Mouse (Mus musculus): ENCODE results near the gene Madcam1. TPM values are rescaled to one million over a fixed set of nuclear protein-coding genes. Genes with fewer than 3 reads are reported as not detected.
A peak's percentile ranks its signal among the peaks of the same experiment; 100 is the strongest.

Madcam1 gene
- total RNA-seq (2012; rRNA removed) (62.4 and 110 TPM in 2 replicates), total RNA-seq (2014; rRNA removed) (55.4 and 61.9 TPM in 2 replicates), polyA plus RNA-seq (2012; ENCODE audit: insufficient read length, low read depth) (167 and 171 TPM in 2 replicates)

DNA sequence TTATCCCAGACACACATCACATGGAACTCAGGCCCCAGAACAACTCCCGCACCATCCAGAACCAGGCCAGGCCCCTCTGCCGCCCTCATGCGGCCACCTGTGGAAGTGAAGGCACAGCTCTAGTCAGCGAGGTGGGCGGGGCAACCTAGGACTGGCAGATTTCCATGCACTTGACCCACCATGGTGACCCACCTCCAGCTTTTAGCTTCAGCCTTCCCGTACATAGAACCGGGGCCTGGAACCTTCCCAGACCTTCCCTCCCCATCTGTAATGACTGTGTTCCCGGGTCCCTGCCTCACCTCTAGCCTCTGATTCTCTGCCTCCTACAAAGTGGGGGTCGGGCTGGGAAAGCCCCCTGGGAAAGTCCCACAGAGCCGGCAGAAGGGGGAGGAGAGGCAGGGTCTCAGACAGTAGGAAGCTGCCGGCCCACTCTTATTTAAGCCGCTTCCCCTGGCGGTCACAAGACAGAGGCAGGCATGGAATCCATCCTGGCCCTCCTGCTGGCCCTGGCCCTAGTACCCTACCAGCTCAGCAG lies at the start of gene Madcam1:
Madcam1 (plus strand) TSS at position 429 of the 535 bp plus-strand sequence.
- Histone ChIP-seq H3K36me3 (replicated peaks in 1 of 2; ENCODE audit: control insufficient read depth in 1 of 2, insufficient read depth in 1 of 2, low read length in 1 of 2) (peaks cover 0 to 25% of the 10 kb centered on the region in 2 experiments), H3K9ac (ENCODE audit: insufficient read depth, low read depth) (peak within 1 kb of the TSS; percentile 71), H3K4me1 (ENCODE audit: control insufficient read depth in 1 of 2, insufficient read depth in 2 of 2) (peaks cover 31 to 59% of the 10 kb centered on the region in 2 experiments), H3K27me3 (replicated peaks) (no peaks in the 10 kb centered on the region), H3K79me2 (replicated peaks; ENCODE audit: control insufficient read depth, extremely low read depth, insufficient read depth, poor library complexity, severe bottlenecking) (peaks cover 4% of the 10 kb centered on the region; the same call in 1 of the 2 replicates), H3K27ac (ENCODE audit: insufficient read depth, low read depth) (peak within 1 kb of the TSS; percentile 52), H3K4me2 (ENCODE audit: insufficient read depth, low read depth, poor library complexity, severe bottlenecking) (peak within 1 kb of the TSS; percentile 65), H3K9me3 (replicated peaks; ENCODE audit: low read length) (no peaks in the 10 kb centered on the region), H3K4me3 (replicated peaks in 1 of 3; ENCODE audit: low read depth in 2 of 3, low read length in 2 of 3, poor library complexity in 1 of 3) (peak within 1 kb of the TSS; percentile 59 to 78 (median 69))
- dilution Hi-C loops (cut with MboI; ENCODE audit: extremely low pct_ligation_motif_present, extremely low pct_unique_long_range_greater_than_20kb, low sequenced_read_pairs) (no loop called here), in situ Hi-C loops (cut with MboI; ENCODE audit: low pct_ligation_motif_present, low pct_unique_long_range_greater_than_20kb, low sequenced_read_pairs) (no loop called here)
- TF ChIP-seq BHLHE40 (IDR thresholded peaks at IDR 0.05; ENCODE audit: low read depth, low read length) (0 out of 2 replicates have a peak, but pooled peaks have one; percentile 27), UBTF (IDR thresholded peaks at IDR 0.05; ENCODE audit: low read depth, low read length) (no peak), USF2 (conservative IDR thresholded peaks at IDR 0.05; ENCODE audit: low read depth, low read length) (no peak), ELF1 (IDR thresholded peaks at IDR 0.05; ENCODE audit: low read depth, low read length) (0 out of 2 replicates have a peak, but pooled peaks have one; percentile 48), TCF12 (IDR thresholded peaks at IDR 0.05; ENCODE audit: low read depth, low read length) (peak; percentile 73; the same call in 1 of the 2 replicates), MYC (IDR thresholded peaks at IDR 0.05; ENCODE audit: low read depth, low read length) (peak; percentile 13; the same call in 1 of the 2 replicates), KAT2A (IDR thresholded peaks at IDR 0.05; ENCODE audit: insufficient replicate concordance, low read length) (no peak), POLR2AphosphoS2 (IDR thresholded peaks at IDR 0.05; ENCODE audit: low read depth, low read length) (0 out of 2 replicates have a peak, but pooled peaks have one; percentile 40), MAX (IDR thresholded peaks at IDR 0.05; ENCODE audit: low read length) (0 out of 2 replicates have a peak, but pooled peaks have one; percentile 48), ZNF384 (IDR thresholded peaks at IDR 0.05; ENCODE audit: low read depth, low read length) (no peak), HCFC1 (IDR thresholded peaks at IDR 0.05; ENCODE audit: low read depth, low read length) (no peak), EP300 (IDR thresholded peaks at IDR 0.05; ENCODE audit: low read length) (peak; percentile 47; the same call in 1 of the 2 replicates), MAZ (IDR thresholded peaks at IDR 0.05; ENCODE audit: low read depth, low read length) (peak; percentile 66; the same call in 1 of the 2 replicates), IRF4 (IDR thresholded peaks at IDR 0.05; ENCODE audit: low read depth, low read length) (no peak), POLR2A (IDR thresholded peaks at IDR 0.05; ENCODE audit: low read depth, low read length) (peak; percentile 76), RAD21 (IDR thresholded peaks at IDR 0.05; ENCODE audit: low read depth, low read length) (peak; percentile 34), JUN (IDR thresholded peaks at IDR 0.05; ENCODE audit: insufficient read depth, low read depth, low read length) (no peak), MAFK (IDR thresholded peaks at IDR 0.05; ENCODE audit: insufficient replicate concordance, low read length) (no peak), ZC3H11A (IDR thresholded peaks at IDR 0.05; ENCODE audit: low read depth, low read length) (no peak), JUND (conservative IDR thresholded peaks at IDR 0.05; ENCODE audit: low read depth, low read length) (no peak), CHD2 (IDR thresholded peaks at IDR 0.05; ENCODE audit: low read length) (peak; percentile 62; the same call in 1 of the 2 replicates), RCOR1 (conservative IDR thresholded peaks at IDR 0.05; ENCODE audit: low read depth, low read length) (peak; percentile 50; the same call in 1 of the 2 replicates), SIN3A (IDR thresholded peaks at IDR 0.05; ENCODE audit: low read length) (peak; percentile 69), PAX5 (IDR thresholded peaks at IDR 0.05; ENCODE audit: low read length) (no peak), CHD1 (IDR thresholded peaks at IDR 0.05; ENCODE audit: low read depth, low read length) (0 out of 2 replicates have a peak, but pooled peaks have one; percentile 33), NELFE (IDR thresholded peaks at IDR 0.05; ENCODE audit: low read depth, low read length) (peak; percentile 65), MXI1 (IDR thresholded peaks at IDR 0.05; ENCODE audit: low read depth, low read length) (peak; percentile 26), SMC3 (IDR thresholded peaks at IDR 0.05; ENCODE audit: low read depth, low read length) (peak; percentile 63), ZKSCAN1 (IDR thresholded peaks at IDR 0.05; ENCODE audit: borderline replicate concordance, low read depth, low read length) (no peak), ZMIZ1 (IDR thresholded peaks at IDR 0.05; ENCODE audit: low read depth, low read length) (peak; percentile 68; the same call in 1 of the 2 replicates), GABPA (IDR thresholded peaks at IDR 0.05; ENCODE audit: insufficient replicate concordance, low read depth, low read length) (no peak), E2F4 (IDR thresholded peaks at IDR 0.05; ENCODE audit: insufficient replicate concordance, low read depth, low read length) (no peak), MEF2A (IDR thresholded peaks at IDR 0.05; ENCODE audit: borderline replicate concordance, low read depth, low read length) (peak; percentile 39; the same call in 1 of the 2 replicates), USF1 (IDR thresholded peaks at IDR 0.05; ENCODE audit: low read depth, low read length) (no peak), ETS1 (conservative IDR thresholded peaks at IDR 0.05; ENCODE audit: low read depth, low read length) (no peak), NRF1 (IDR thresholded peaks at IDR 0.05; ENCODE audit: low read depth, low read length) (peak; percentile 36; the same call in 1 of the 2 replicates), TBP (conservative IDR thresholded peaks at IDR 0.05; ENCODE audit: low read depth, low read length) (0 out of 2 replicates have a peak, but pooled peaks have one; percentile 62), CTCF (conservative IDR thresholded peaks at IDR 0.05 in 1 of 2, IDR thresholded peaks at IDR 0.05 in 1 of 2; ENCODE audit: low read depth in 2 of 2, low read length in 2 of 2) (peak; percentile 80 to 81)
- peak; percentile 89 for DNase-seq (ENCODE audit: extremely low read depth)
